Mouse (Mus musculus) olfactory bulb, adult 2 months (tissue): ENCODE results near the gene Hbq1a. TPM values are rescaled to one million over a fixed set of nuclear protein-coding genes. Genes with fewer than 3 reads are reported as not detected.

Experiments
- H3K27ac ChIP-seq: fragments of 200-500 bp; 2 replicates; pipeline ENCODE4 v1.5.1; 2012; ENCODE audit warnings: low read depth, low read length; ENCODE audit not compliant: insufficient read depth
- H3K4me1 ChIP-seq: fragments of 200-500 bp; 2 replicates; pipeline ENCODE4 v1.6.1; 2012; ENCODE audit warnings: low read length; ENCODE audit not compliant: control insufficient read depth, insufficient read depth
- H3K4me3 ChIP-seq: fragments of 200-500 bp; 2 replicates; pipeline ENCODE4 v1.5.1; 2012; ENCODE audit warnings: mild to moderate bottlenecking, low read depth, low read length, moderate library complexity; ENCODE audit not compliant: insufficient read depth
- CTCF ChIP-seq: fragments of 200-500 bp; IDR thresholded peaks from 2 replicates; pipeline ENCODE4 v1.5.1; 2012; ENCODE audit warnings: low read depth, mild to moderate bottlenecking, low read length, moderate library complexity; ENCODE audit not compliant: insufficient read depth
- POLR2A ChIP-seq: fragments of 200-500 bp; IDR thresholded peaks from 2 replicates; pipeline ENCODE4 v1.6.1; 2012; ENCODE audit warnings: mild to moderate bottlenecking, low read depth, low read length, moderate library complexity; ENCODE audit not compliant: insufficient read depth
- WGBS: fragments of 180-500 bp; shearing (Covaris S2); methylation state at CpG from one replicate; pipeline ENCODE4 v1.1.7; 2018; 5-methylcytosine and 5-hydroxymethylcytosine counted together
- polyA plus RNA-seq: library from polyadenylated mRNA; stranded (reverse); fragments of >200 nt; gene quantifications from 2 replicates; pipeline ENCODE4 v1.2.4, GENCODE M21; 2012; ENCODE audit warnings: low replicate concordance; ENCODE audit not compliant: missing spikeins, insufficient read depth, insufficient read length

Gene Hbq1a
- polyA plus RNA-seq, 1 experiment, result not detected

GRCm38 (mm10) chr11:32266776-32267175, 33.1 kb upstream of the Hbq1a start:
- WGBS, result 9% methylated on average over 6 of the region's 6 CpGs
- peak overlapping the region; percentile 76 for H3K4me3 ChIP-seq
- TF ChIP-seq POLR2A (no peak), CTCF (no peak)
- peaks cover 8% of the 10 kb centered on the region for H3K4me1 ChIP-seq
- peak overlapping the region; percentile 85 for H3K27ac ChIP-seq

- Histone ChIP-seq H3K4me1 (peaks cover 8% of the 10 kb centered on the region), H3K4me3 (peak within 1 kb of the TSS; percentile 76), H3K27ac (peak within 1 kb of the TSS; percentile 85)
- under 1% methylated on average over 54 of the region's 54 CpGs for WGBS
- no peak for TF ChIP-seq CTCF
- peak; percentile 97 for TF ChIP-seq POLR2A
These were observed 32.5 kb upstream of the Hbq1a start, which contains the start of gene Nprl3 for GRCm38 (mm10) chr11:32267188-32267884. TSS of gene Nprl3 (minus strand) at chr11:32267707.

- WGBS, result 18% methylated on average over 5 of the region's 5 CpGs
- H3K27ac ChIP-seq, result 0 out of 2 replicates have a peak overlapping the region, but pooled peaks have one; percentile 22
- no peak for TF ChIP-seq CTCF
- TF ChIP-seq POLR2A, result no peak
- no peak overlapping the region for H3K4me3 ChIP-seq
- H3K4me1 ChIP-seq, result peaks cover 8% of the 10 kb centered on the region
These were observed 31.9 kb upstream of the Hbq1a start for GRCm38 (mm10) chr11:32267964-32268363.

- 91% methylated on average over 5 of the region's 5 CpGs for WGBS
- Histone ChIP-seq H3K27ac (no peak overlapping the region), H3K4me3 (no peak overlapping the region), H3K4me1 (peaks cover 8% of the 10 kb centered on the region)
- TF ChIP-seq CTCF (no peak), POLR2A (no peak)
These were observed 30.9 kb upstream of the Hbq1a start for GRCm38 (mm10) chr11:32268952-32269351.

GRCm38 (mm10) chr11:32271178-32271577, 28.7 kb upstream of the Hbq1a start:
- H3K27ac ChIP-seq, result no peak overlapping the region
- WGBS, result 36% methylated on average over 4 of the region's 4 CpGs
- TF ChIP-seq POLR2A (no peak), CTCF (no peak)
- peaks cover 5% of the 10 kb centered on the region for H3K4me1 ChIP-seq
- no peak overlapping the region for H3K4me3 ChIP-seq

GRCm38 (mm10) chr11:32276347-32276746, 23.5 kb upstream of the Hbq1a start, which contains the start of gene Hba-x:
TSS of gene Hba-x (plus strand) at chr11:32276400.
- H3K4me1 ChIP-seq, result no peaks in the 10 kb centered on the region
- 74% methylated on average over 3 of the region's 3 CpGs for WGBS
- TF ChIP-seq POLR2A (no peak), CTCF (no peak)
- no peak within 1 kb of the TSS for H3K27ac ChIP-seq
- no peak within 1 kb of the TSS for H3K4me3 ChIP-seq

- no peak for TF ChIP-seq CTCF
- no peak for TF ChIP-seq POLR2A
- Histone ChIP-seq H3K4me1 (no peaks in the 10 kb centered on the region), H3K4me3 (no peak overlapping the region), H3K27ac (no peak overlapping the region)
- 79% methylated on average over 21 of the region's 21 CpGs for WGBS
These were observed 22.0 kb upstream of the Hbq1a start for GRCm38 (mm10) chr11:32277736-32278457.

GRCm38 (mm10) chr11:32278458-32278957, 21.4 kb upstream of the Hbq1a start:
- H3K27ac ChIP-seq, result no peak overlapping the region
- H3K4me3 ChIP-seq, result no peak overlapping the region
- no peak for TF ChIP-seq POLR2A
- no peak for TF ChIP-seq CTCF
- 85% methylated on average over 12 of the region's 12 CpGs for WGBS
- H3K4me1 ChIP-seq, result no peaks in the 10 kb centered on the region

- Histone ChIP-seq H3K4me3 (no peak overlapping the region), H3K4me1 (no peaks in the 10 kb centered on the region), H3K27ac (no peak overlapping the region)
- WGBS, result 81% methylated on average over 2 of the region's 2 CpGs
- TF ChIP-seq CTCF (no peak), POLR2A (no peak)
These were observed 19.2 kb upstream of the Hbq1a start for GRCm38 (mm10) chr11:32280646-32281045.
